In the genomic region with DNA sequence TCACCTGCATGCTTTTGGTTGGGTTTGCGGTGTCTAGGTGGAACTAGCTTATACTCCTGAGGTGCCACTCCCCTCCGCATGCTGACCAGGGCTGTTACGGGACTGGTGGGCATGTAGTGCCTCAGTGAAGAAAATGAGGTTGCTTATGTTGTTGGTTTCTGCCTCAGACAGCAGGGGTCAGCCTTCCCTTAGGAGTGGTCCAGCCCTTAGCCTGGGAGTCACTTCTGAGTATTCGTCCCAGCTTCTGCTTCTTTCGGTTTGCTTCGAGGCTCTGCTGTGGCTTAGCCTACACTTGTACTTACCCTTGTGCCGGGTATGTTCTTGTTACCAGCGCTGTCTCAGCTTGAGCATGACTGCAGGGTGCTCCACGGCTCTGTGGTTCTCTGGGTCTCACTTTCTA, we compare ENCODE assay signal across 8 mouse cellular contexts. TPM values are rescaled to one million over a fixed set of nuclear protein-coding genes. Genes with fewer than 3 reads are reported as not detected.
A peak's percentile ranks its signal among the peaks of the same experiment; 100 is the strongest.
DNase-seq lines count a peak whose midpoint lies in the region; ATAC-seq and TF ChIP-seq lines count a peak whose summit lies in the region.

No protein-coding gene starts in this region.

- no peak overlapping the region for H3K27ac ChIP-seq in neural tube, embryonic 11.5 days (ENCODE audit: low read depth, low read length)
- H3K27ac ChIP-seq in embryonic facial prominence, embryonic 10.5 days (replicated peaks), result no peak overlapping the region
- H3K27ac ChIP-seq in hindbrain, embryonic 16.5 days (ENCODE audit: low read depth, low read length), result no peak overlapping the region

- H3K27me3 ChIP-seq in neural tube, embryonic 11.5 days (ENCODE audit: control insufficient read depth, insufficient read depth, low read length), result no peaks in the 10 kb centered on the region
- H3K27me3 ChIP-seq in embryonic facial prominence, embryonic 10.5 days (replicated peaks; ENCODE audit: low read depth, poor library complexity, severe bottlenecking), result no peaks in the 10 kb centered on the region
- H3K27me3 ChIP-seq in hindbrain, embryonic 16.5 days (replicated peaks; ENCODE audit: control insufficient read depth, insufficient read depth, low read length), result no peaks in the 10 kb centered on the region

- H3K36me3 ChIP-seq in neural tube, embryonic 11.5 days (ENCODE audit: control insufficient read depth, insufficient read depth, low read length), result no peaks in the 10 kb centered on the region
- peaks cover 4% of the 10 kb centered on the region for H3K36me3 ChIP-seq in embryonic facial prominence, embryonic 10.5 days (replicated peaks)
- peaks cover 5% of the 10 kb centered on the region; the same call in 1 of the 2 replicates for H3K36me3 ChIP-seq in hindbrain, embryonic 16.5 days (ENCODE audit: control insufficient read depth, insufficient read depth, low read length)

- H3K9me3 ChIP-seq in neural tube, embryonic 11.5 days (ENCODE audit: control insufficient read depth, low read length), result no peaks in the 10 kb centered on the region
- H3K9me3 ChIP-seq in embryonic facial prominence, embryonic 10.5 days, result no peaks in the 10 kb centered on the region
- no peaks in the 10 kb centered on the region for H3K9me3 ChIP-seq in hindbrain, embryonic 16.5 days (ENCODE audit: control insufficient read depth, low read length)

- peak; percentile 71 for TF ChIP-seq CTCF in lung, adult 2 months (IDR thresholded peaks at IDR 0.05; ENCODE audit: insufficient read depth, low read length)

- no peaks in the 10 kb centered on the region for H3K4me1 ChIP-seq in neural tube, embryonic 11.5 days (ENCODE audit: control insufficient read depth, insufficient read depth, low read length)
- H3K4me1 ChIP-seq in embryonic facial prominence, embryonic 10.5 days, result peaks cover 9% of the 10 kb centered on the region; the same call in 1 of the 2 replicates
- peaks cover 8% of the 10 kb centered on the region for H3K4me1 ChIP-seq in hindbrain, embryonic 16.5 days (ENCODE audit: control insufficient read depth, insufficient read depth, low read depth, low read length)
- H3K4me1 ChIP-seq in lung, adult 2 months (ENCODE audit: control insufficient read depth, insufficient read depth, low read length), result no peaks in the 10 kb centered on the region

- no peak overlapping the region for H3K9ac ChIP-seq in neural tube, embryonic 11.5 days (ENCODE audit: low read length)
- no peak overlapping the region; the same call in 1 of the 2 replicates for H3K9ac ChIP-seq in hindbrain, embryonic 16.5 days (ENCODE audit: low read depth, low read length)

- peak; percentile 45; the same call in 1 of the 2 replicates for ATAC-seq in neural tube, embryonic 11.5 days (ENCODE audit: insufficient read depth, low FRiP score, low TSS enrichment)
- ATAC-seq in hindbrain, embryonic 16.5 days, result peak; percentile 79
- ATAC-seq in erythroblast, adult 5-6 weeks (replicated peaks; ENCODE audit: low FRiP score, poor library complexity, severe bottlenecking), result no peak

- TF ChIP-seq POLR2A in lung, adult 2 months (IDR thresholded peaks at IDR 0.05; ENCODE audit: borderline replicate concordance, extremely low read depth, low read depth, low read length), result no peak

- H3K4me3 ChIP-seq in neural tube, embryonic 11.5 days (ENCODE audit: low read depth, low read length), result no peak overlapping the region
- no peak overlapping the region for H3K4me3 ChIP-seq in embryonic facial prominence, embryonic 10.5 days
- H3K4me3 ChIP-seq in hindbrain, embryonic 16.5 days (ENCODE audit: low read length), result no peak overlapping the region
- H3K4me3 ChIP-seq in lung, adult 2 months (replicated peaks; ENCODE audit: extremely low read depth, low read depth, low read length), result no peak overlapping the region

- 73% methylated on average over 9 of the region's 9 CpGs for WGBS in neural tube, embryonic 11.5 days
- 79% methylated on average over 9 of the region's 9 CpGs for whole genome bisulfite sequencing in embryonic facial prominence, embryonic 10.5 days
- WGBS in hindbrain, embryonic 16.5 days, result 55% methylated on average over 9 of the region's 9 CpGs
- WGBS in lung, adult 2 months, result 69% methylated on average over 9 of the region's 9 CpGs

- no peak overlapping the region for H3K4me2 ChIP-seq in neural tube, embryonic 11.5 days (ENCODE audit: low read depth)
- no peak overlapping the region for H3K4me2 ChIP-seq in hindbrain, embryonic 16.5 days (ENCODE audit: low read length)

- peak; percentile 66 for DNase-seq in neural tube, embryonic 11.5 days (ENCODE audit: low spot score)
- DNase-seq in neural tube, embryonic 10.5 days (ENCODE audit: extremely low spot score, low spot score), result no peak
- peak; percentile 62 for DNase-seq in T-cell, adult 2 months (ENCODE audit: low spot score)
- DNase-seq in embryonic facial prominence, embryonic 10.5 days (ENCODE audit: low spot score), result peak; percentile 49
- no peak for DNase-seq in lung, adult 2 months
- peak; percentile 11 for DNase-seq in retina, adult 2 months (ENCODE audit: low read depth, low spot score)

RNA-seq across cellular contexts. Expression of gene Tbc1d22a, which starts 36.0 kb away (rescaled TPM):
- polyA plus RNA-seq in neural tube, embryonic 11.5 days (2014; fragmentation: Nextera tagmentation; extraction: Ambion mirVana), result 9.9 TPM in 2 replicates
- polyA plus RNA-seq in embryonic facial prominence, embryonic 10.5 days (2016; fragmentation: Nextera tagmentation; extraction: Ambion mirVana), result 11.2 and 11.9 TPM in 2 replicates
- 12.6 and 13.2 TPM in 2 replicates for polyA plus RNA-seq in hindbrain, embryonic 16.5 days (2015; fragmentation: Nextera tagmentation; extraction: Ambion mirVana)
- polyA plus RNA-seq in lung, adult 2 months (2012; rRNA removed), result 31.9 and 34.7 TPM in 2 replicates
- 2.5 and 3.5 TPM in 2 replicates for total RNA-seq in erythroblast, adult 5-6 weeks (2015; ENCODE audit: low replicate concordance)
- 7.4 and 7.8 TPM in 2 replicates for total RNA-seq in erythroblast, adult 5-6 weeks (2017; ENCODE audit: low replicate concordance)

Comparison
In these comparisons a context has a peak if more than half of its experiments do, and no peak if none do; other contexts are left out.
1. DNase-seq: peak in neural tube, embryonic 11.5 days (single experiment), T-cell, adult 2 months (single experiment), embryonic facial prominence, embryonic 10.5 days (single experiment) and retina, adult 2 months (single experiment); none in neural tube, embryonic 10.5 days (single experiment) and lung, adult 2 months (single experiment).